10 mouse cellular contexts compared by ENCODE assay signal in the genomic region with DNA sequence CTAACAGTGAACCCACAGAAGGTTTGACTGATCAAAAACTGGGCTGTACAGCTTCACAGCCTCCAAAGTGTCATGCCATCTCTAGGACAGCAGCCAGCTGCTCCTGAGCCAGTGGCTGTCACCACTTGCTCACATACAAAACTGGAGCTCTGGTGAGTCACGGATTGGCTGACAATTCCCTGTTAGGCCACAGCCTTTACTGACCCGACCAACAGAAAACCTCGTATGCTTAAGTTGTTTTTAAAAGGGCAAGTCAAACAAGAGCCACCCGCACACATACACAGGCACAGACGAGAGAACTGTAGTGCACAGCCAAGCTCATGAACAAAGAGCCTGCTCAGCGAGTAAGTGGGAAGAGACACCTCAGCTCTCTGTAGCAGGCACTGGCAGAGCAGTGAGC. TPM values are rescaled to one million over a fixed set of nuclear protein-coding genes. Genes with fewer than 3 reads are reported as not detected.
A peak's percentile ranks its signal among the peaks of the same experiment; 100 is the strongest.
DNase-seq lines count a peak whose midpoint lies in the region; ATAC-seq and TF ChIP-seq lines count a peak whose summit lies in the region.
"Had no signal": no experiment of that assay in that cellular context is flagged by ENCODE, and none has a peak within 500 bp of the region (broad histone marks: within the 10 kb centered on the region; RNA-seq: fewer than 3 reads in every experiment).

No protein-coding gene starts in this region.

- DNase-seq in left cerebral cortex, adult 2 months (ENCODE audit: extremely low spot score in 1 of 2, low spot score in 2 of 2), result no peak
- no peak for DNase-seq in left cerebral cortex, postnatal 36 days (ENCODE audit: low spot score in 2 of 2)
- peak; percentile 87 for DNase-seq in brain, adult 2 months (ENCODE audit: low read depth, low spot score)
- peak; percentile 71 for DNase-seq in heart, adult 8-10 months (ENCODE audit: low spot score)
- peak; percentile 48 for DNase-seq in lung, postnatal 25 days (ENCODE audit: low spot score)
- DNase-seq in embryo, embryonic 11 days, result no peak
- no peak for DNase-seq in thymus, postnatal 10 days (ENCODE audit: low spot score in 2 of 2)
- DNase-seq: retina, postnatal 1 day had no signal

- no peak for ATAC-seq in intestine, embryonic 15.5 days

- H3K4me2 ChIP-seq in intestine, embryonic 15.5 days (replicated peaks), result no peak overlapping the region
- H3K4me2 ChIP-seq: embryonic facial prominence, embryonic 12.5 days had no signal

- no peak for TF ChIP-seq CTCF in left cerebral cortex, adult 2 months (IDR thresholded peaks at IDR 0.05)

- H3K27me3 ChIP-seq in intestine, embryonic 15.5 days (replicated peaks), result no peaks in the 10 kb centered on the region
- H3K27me3 ChIP-seq: embryonic facial prominence, embryonic 12.5 days had no signal

- no peak overlapping the region for H3K4me3 ChIP-seq in left cerebral cortex, adult 2 months
- no peak overlapping the region for H3K4me3 ChIP-seq in intestine, embryonic 15.5 days (replicated peaks)
- H3K4me3 ChIP-seq: embryonic facial prominence, embryonic 12.5 days had no signal

- H3K36me3 ChIP-seq in intestine, embryonic 15.5 days, result peaks cover 3% of the 10 kb centered on the region; the same call in 1 of the 2 replicates

- H3K4me1 ChIP-seq in intestine, embryonic 15.5 days (replicated peaks), result peaks cover 26% of the 10 kb centered on the region

- WGBS in intestine, embryonic 15.5 days, result 45% methylated on average over 6 of the region's 6 CpGs

- H3K9me3 ChIP-seq in intestine, embryonic 15.5 days, result no peaks in the 10 kb centered on the region
- H3K9me3 ChIP-seq: embryonic facial prominence, embryonic 12.5 days had no signal

- intact Hi-C loops in left cerebral cortex, adult 2 months (cut with DNase I), result no loop called here
- intact Hi-C loops in left cerebral cortex, postnatal 36 days (cut with DNase I), result no loop called here

- peak overlapping the region; percentile 32; the same call in 1 of the 2 replicates for H3K27ac ChIP-seq in left cerebral cortex, adult 2 months
- H3K27ac ChIP-seq in intestine, embryonic 15.5 days, result no peak overlapping the region
- H3K27ac ChIP-seq: embryonic facial prominence, embryonic 12.5 days had no signal

- H3K9ac ChIP-seq in intestine, embryonic 15.5 days, result no peak overlapping the region
- H3K9ac ChIP-seq: embryonic facial prominence, embryonic 12.5 days had no signal

RNA-seq across cellular contexts. Expression of a gene that starts 40.6 kb away (rescaled TPM):
- total RNA-seq in left cerebral cortex, adult 2 months (2021), result 100 to 1,000 TPM; 145 to 147 TPM
- total RNA-seq in left cerebral cortex, postnatal 36 days (2021), result 100 to 1,000 TPM; 130 to 132 TPM
- total RNA-seq in heart, adult 8-10 months (2022), result 100 to 1,000 TPM in 2 of 4 experiments, 10 to 100 TPM in 2; 82.2 to 125 (median 99.4) TPM
- polyA plus RNA-seq in intestine, embryonic 15.5 days (2015; fragmentation: Nextera tagmentation; extraction: Ambion mirVana), result 138 and 145 TPM in 2 replicates

RNA-seq across cellular contexts. Expression of a gene that starts 51.6 kb away (rescaled TPM):
- 10 to 100 TPM; 20.9 to 21.3 TPM for total RNA-seq in left cerebral cortex, adult 2 months (2021)
- total RNA-seq in left cerebral cortex, postnatal 36 days (2021), result 10 to 100 TPM; 18.0 to 19.4 TPM
- total RNA-seq in heart, adult 8-10 months (2022), result under 1 TPM; 0.13 to 0.37 (median 0.15) TPM
- polyA plus RNA-seq in intestine, embryonic 15.5 days (2015; fragmentation: Nextera tagmentation; extraction: Ambion mirVana), result 0.01 TPM in 2 replicates

Comparison
In these comparisons a context has a peak if more than half of its experiments do, and no peak if none do; other contexts are left out.
1. DNase-seq: peak in brain, adult 2 months (single experiment), heart, adult 8-10 months (single experiment) and lung, postnatal 25 days (single experiment); none in left cerebral cortex, adult 2 months (0 of 2), left cerebral cortex, postnatal 36 days (0 of 2), embryo, embryonic 11 days (single experiment) and thymus, postnatal 10 days (0 of 2).
2. RNA of a gene that starts 51.6 kb away (total RNA-seq): 20.9 to 21.3 TPM in left cerebral cortex, adult 2 months and 18.0 to 19.4 TPM in left cerebral cortex, postnatal 36 days; 0.13 to 0.37 TPM in heart, adult 8-10 months; every median in the first group is over 10 times any median in the second.